Mouse (Mus musculus): ENCODE measurements around the gene Tnfrsf13b. TPM values are rescaled to one million over a fixed set of nuclear protein-coding genes. Genes with fewer than 3 reads are reported as not detected.

The Tnfrsf13b gene
- total and polyA plus RNA-seq, 3 experiments = 260 to 356 (median 338) TPM

DNA sequence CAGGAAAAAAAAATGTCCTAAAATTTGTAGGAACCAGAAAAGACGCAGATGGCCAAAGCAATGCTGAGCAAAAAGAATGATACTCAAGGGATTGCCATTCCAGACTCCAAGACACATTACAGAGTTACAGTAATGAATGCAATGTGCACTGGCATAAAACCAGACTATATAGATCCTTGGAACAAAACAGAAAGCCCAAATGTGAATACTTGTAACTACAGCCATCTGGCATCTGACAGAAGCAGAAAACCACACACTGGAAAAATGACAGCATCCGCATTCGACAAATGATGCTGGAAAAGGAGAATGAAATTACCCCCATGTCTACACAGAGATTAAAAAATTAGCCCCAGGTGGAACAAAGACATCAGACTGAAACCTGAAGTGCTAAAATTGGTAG lies 53.8 kb downstream of the Tnfrsf13b start:
- in situ Hi-C loops (cut with MboI; ENCODE audit: low pct_ligation_motif_present, low pct_unique_long_range_greater_than_20kb, low sequenced_read_pairs) (no loop called here), dilution Hi-C loops (cut with MboI; ENCODE audit: extremely low pct_ligation_motif_present, extremely low pct_unique_long_range_greater_than_20kb, low sequenced_read_pairs) (no loop called here)
- H3K9me3 ChIP-seq (replicated peaks; ENCODE audit: low read length) = no peaks in the 10 kb centered on the region
- H3K79me2 ChIP-seq (replicated peaks; ENCODE audit: control insufficient read depth, extremely low read depth, insufficient read depth, poor library complexity, severe bottlenecking) = no peaks in the 10 kb centered on the region
- peaks cover 6 to 13% of the 10 kb centered on the region in 2 experiments; a peak in 3 of 4 replicates for H3K4me1 ChIP-seq (ENCODE audit: control insufficient read depth in 1 of 2, insufficient read depth in 2 of 2)
- H3K36me3 ChIP-seq (replicated peaks in 1 of 2; ENCODE audit: control insufficient read depth in 1 of 2, insufficient read depth in 1 of 2, low read length in 1 of 2) = no peaks in the 10 kb centered on the region
- TF ChIP-seq UBTF (IDR thresholded peaks at IDR 0.05; ENCODE audit: low read depth, low read length) (no peak), EP300 (IDR thresholded peaks at IDR 0.05; ENCODE audit: low read length) (0 out of 2 replicates have a peak, but pooled peaks have one; percentile 19)
- H3K9ac ChIP-seq (ENCODE audit: insufficient read depth, low read depth) = no peak overlapping the region
- no peaks in the 10 kb centered on the region for H3K27me3 ChIP-seq (replicated peaks)
- H3K4me2 ChIP-seq (ENCODE audit: insufficient read depth, low read depth, poor library complexity, severe bottlenecking) = no peak overlapping the region
- no peak for DNase-seq (ENCODE audit: extremely low read depth)
- H3K4me3 ChIP-seq (replicated peaks in 1 of 3; ENCODE audit: low read depth in 2 of 3, low read length in 2 of 3, poor library complexity in 1 of 3) = no peak overlapping the region
- no peak overlapping the region for H3K27ac ChIP-seq (ENCODE audit: insufficient read depth, low read depth)

DNA sequence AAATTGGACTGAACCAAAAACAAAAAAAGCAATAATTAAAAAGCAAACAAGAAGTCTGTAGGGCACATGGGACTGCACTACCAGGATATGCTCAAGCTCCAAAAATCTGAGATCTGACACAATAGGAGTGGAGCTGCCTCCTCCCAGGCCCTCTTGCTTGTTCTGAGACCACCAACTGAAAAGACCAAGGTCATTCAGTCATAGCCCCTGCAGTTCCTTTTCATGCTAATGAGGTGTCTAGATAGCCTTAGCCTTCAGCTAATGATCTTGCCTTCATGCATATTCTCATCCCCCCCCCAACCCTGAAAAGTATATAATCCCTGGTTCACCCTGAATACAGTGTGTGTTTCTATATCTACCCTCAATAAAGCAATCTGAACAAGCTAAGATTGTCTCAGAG lies 55.1 kb downstream of the Tnfrsf13b start:
- TF ChIP-seq ETS1 (conservative IDR thresholded peaks at IDR 0.05; ENCODE audit: low read depth, low read length) = no peak
- TF ChIP-seq BHLHE40 (IDR thresholded peaks at IDR 0.05; ENCODE audit: low read depth, low read length) = no peak
- no peak for TF ChIP-seq MAX (IDR thresholded peaks at IDR 0.05; ENCODE audit: low read length)
- TF ChIP-seq MXI1 (IDR thresholded peaks at IDR 0.05; ENCODE audit: low read depth, low read length) = no peak
- TF ChIP-seq ZKSCAN1 (IDR thresholded peaks at IDR 0.05; ENCODE audit: borderline replicate concordance, low read depth, low read length) = no peak
- TF ChIP-seq CHD2 (IDR thresholded peaks at IDR 0.05; ENCODE audit: low read length) = no peak
- no peak for TF ChIP-seq MAZ (IDR thresholded peaks at IDR 0.05; ENCODE audit: low read depth, low read length)
- TF ChIP-seq TCF12 (IDR thresholded peaks at IDR 0.05; ENCODE audit: low read depth, low read length) = no peak
- TF ChIP-seq NELFE (IDR thresholded peaks at IDR 0.05; ENCODE audit: low read depth, low read length) = no peak
- no peak for TF ChIP-seq HCFC1 (IDR thresholded peaks at IDR 0.05; ENCODE audit: low read depth, low read length)
- no peak for TF ChIP-seq MAFK (IDR thresholded peaks at IDR 0.05; ENCODE audit: insufficient replicate concordance, low read length)
- no peak for TF ChIP-seq SMC3 (IDR thresholded peaks at IDR 0.05; ENCODE audit: low read depth, low read length)
- no peak for TF ChIP-seq CHD1 (IDR thresholded peaks at IDR 0.05; ENCODE audit: low read depth, low read length)
- TF ChIP-seq ZMIZ1 (IDR thresholded peaks at IDR 0.05; ENCODE audit: low read depth, low read length) = no peak
- TF ChIP-seq MEF2A (IDR thresholded peaks at IDR 0.05; ENCODE audit: borderline replicate concordance, low read depth, low read length) = no peak
- TF ChIP-seq RCOR1 (conservative IDR thresholded peaks at IDR 0.05; ENCODE audit: low read depth, low read length) = no peak
- no peak for TF ChIP-seq PAX5 (IDR thresholded peaks at IDR 0.05; ENCODE audit: low read length)
- no peak overlapping the region for H3K27ac ChIP-seq (ENCODE audit: insufficient read depth, low read depth)
- H3K4me1 ChIP-seq (ENCODE audit: control insufficient read depth in 1 of 2, insufficient read depth in 2 of 2) = peaks cover 0 to 1% of the 10 kb centered on the region in 2 experiments; a peak in 1 of 4 replicates
- H3K9ac ChIP-seq (ENCODE audit: insufficient read depth, low read depth) = no peak overlapping the region
- H3K36me3 ChIP-seq (replicated peaks in 1 of 2; ENCODE audit: control insufficient read depth in 1 of 2, insufficient read depth in 1 of 2, low read length in 1 of 2) = no peaks in the 10 kb centered on the region
- H3K27me3 ChIP-seq (replicated peaks) = no peaks in the 10 kb centered on the region
- H3K79me2 ChIP-seq (replicated peaks; ENCODE audit: control insufficient read depth, extremely low read depth, insufficient read depth, poor library complexity, severe bottlenecking) = no peaks in the 10 kb centered on the region
- no peak overlapping the region for H3K4me2 ChIP-seq (ENCODE audit: insufficient read depth, low read depth, poor library complexity, severe bottlenecking)
- DNase-seq (ENCODE audit: extremely low read depth) = no peak
- H3K4me3 ChIP-seq (replicated peaks in 1 of 3; ENCODE audit: low read depth in 2 of 3, low read length in 2 of 3, poor library complexity in 1 of 3) = no peak overlapping the region
- in situ Hi-C loops (cut with MboI; ENCODE audit: low pct_ligation_motif_present, low pct_unique_long_range_greater_than_20kb, low sequenced_read_pairs) (no loop called here), dilution Hi-C loops (cut with MboI; ENCODE audit: extremely low pct_ligation_motif_present, extremely low pct_unique_long_range_greater_than_20kb, low sequenced_read_pairs) (no loop called here)
- H3K9me3 ChIP-seq (replicated peaks; ENCODE audit: low read length) = no peaks in the 10 kb centered on the region
